ENCODE assay signal across 23 mouse cellular contexts in genomic region chr1:191154314-191154713, GRCm38 (mm10). TPM values are rescaled to one million over a fixed set of nuclear protein-coding genes. Genes with fewer than 3 reads are reported as not detected.
DNase-seq lines count a peak whose midpoint lies in the region; ATAC-seq and TF ChIP-seq lines count a peak whose summit lies in the region.
"Had no signal": no experiment of that assay in that cellular context is flagged by ENCODE, and none has a peak within 500 bp of the region (broad histone marks: within the 10 kb centered on the region; RNA-seq: fewer than 3 reads in every experiment).

No protein-coding gene starts in this region.

- H3K4me3 ChIP-seq in heart, embryonic 13.5 days = no peak overlapping the region
- H3K4me3 ChIP-seq in heart, adult 2 months = no peak overlapping the region
- no peak overlapping the region for H3K4me3 ChIP-seq in kidney, embryonic 16.5 days (ENCODE audit: low read length)
- H3K4me3 ChIP-seq in lung, postnatal 0 days (ENCODE audit: low read depth, low read length) = no peak overlapping the region
- H3K4me3 ChIP-seq in forebrain, embryonic 15.5 days = no peak overlapping the region
- H3K4me3 ChIP-seq: forebrain, embryonic 12.5 days; hindbrain, embryonic 12.5 days; limb, embryonic 15.5 days; midbrain, embryonic 15.5 days had no signal

- no peak overlapping the region for H3K4me2 ChIP-seq in heart, embryonic 13.5 days
- no peak overlapping the region for H3K4me2 ChIP-seq in kidney, embryonic 16.5 days (replicated peaks; ENCODE audit: low read depth, low read length)
- H3K4me2 ChIP-seq in lung, postnatal 0 days (replicated peaks; ENCODE audit: low read depth, low read length) = no peak overlapping the region
- H3K4me2 ChIP-seq in forebrain, embryonic 15.5 days (replicated peaks) = no peak overlapping the region
- H3K4me2 ChIP-seq: forebrain, embryonic 12.5 days; hindbrain, embryonic 12.5 days; limb, embryonic 15.5 days; midbrain, embryonic 15.5 days had no signal

- TF ChIP-seq POLR2A in heart, adult 2 months (IDR thresholded peaks at IDR 0.05; ENCODE audit: insufficient read depth, low read depth, low read length) = no peak

- peak overlapping the region; percentile 85 for H3K27ac ChIP-seq in heart, embryonic 13.5 days (replicated peaks)
- no peak overlapping the region for H3K27ac ChIP-seq in heart, adult 2 months
- H3K27ac ChIP-seq in kidney, embryonic 16.5 days (ENCODE audit: low read length) = peak overlapping the region; percentile 64
- no peak overlapping the region for H3K27ac ChIP-seq in lung, postnatal 0 days (ENCODE audit: low read length)
- H3K27ac ChIP-seq in forebrain, embryonic 15.5 days (replicated peaks) = no peak overlapping the region
- H3K27ac ChIP-seq: forebrain, embryonic 12.5 days; hindbrain, embryonic 12.5 days; limb, embryonic 15.5 days; midbrain, embryonic 15.5 days had no signal

- peaks cover 8% of the 10 kb centered on the region; the same call in 1 of the 2 replicates for H3K9me3 ChIP-seq in heart, embryonic 13.5 days
- peaks cover 15% of the 10 kb centered on the region for H3K9me3 ChIP-seq in kidney, embryonic 16.5 days (ENCODE audit: low read length)
- H3K9me3 ChIP-seq in lung, postnatal 0 days (ENCODE audit: low read length) = no peaks in the 10 kb centered on the region
- H3K9me3 ChIP-seq in forebrain, embryonic 15.5 days = no peaks in the 10 kb centered on the region; the same call in 1 of the 2 replicates
- H3K9me3 ChIP-seq: limb, embryonic 15.5 days had no signal

- DNase-seq in heart, adult 2 months = no peak
- DNase-seq in kidney, adult 9 months = no peak
- peak; percentile 33 for DNase-seq in lung, postnatal 0 days (ENCODE audit: low spot score)
- DNase-seq in lung, postnatal 36 days = no peak
- DNase-seq: adrenal gland, postnatal 14 days; B cell, adult 2 months; cerebellum, adult 18-20 months; cerebellum, postnatal 36 days; gastrocnemius, postnatal 14 days; thymus, postnatal 4 days had no signal

- no peaks in the 10 kb centered on the region for H3K27me3 ChIP-seq in heart, embryonic 13.5 days (replicated peaks)
- H3K27me3 ChIP-seq in heart, adult 2 months (ENCODE audit: control insufficient read depth, insufficient read depth, low read length) = no peaks in the 10 kb centered on the region
- no peaks in the 10 kb centered on the region for H3K27me3 ChIP-seq in kidney, embryonic 16.5 days (ENCODE audit: insufficient read depth, low read length)
- H3K27me3 ChIP-seq in lung, postnatal 0 days (replicated peaks; ENCODE audit: insufficient read depth, low read length) = no peaks in the 10 kb centered on the region
- H3K27me3 ChIP-seq in forebrain, embryonic 15.5 days = no peaks in the 10 kb centered on the region
- H3K27me3 ChIP-seq: forebrain, embryonic 12.5 days; hindbrain, embryonic 12.5 days; limb, embryonic 15.5 days; midbrain, embryonic 15.5 days had no signal

- no peaks in the 10 kb centered on the region for H3K79me2 ChIP-seq in heart, adult 2 months (replicated peaks; ENCODE audit: control insufficient read depth, insufficient read depth, low read length)

- peaks cover 12% of the 10 kb centered on the region for H3K4me1 ChIP-seq in heart, embryonic 13.5 days
- H3K4me1 ChIP-seq in heart, adult 2 months (ENCODE audit: control insufficient read depth, insufficient read depth, low read length) = no peaks in the 10 kb centered on the region; the same call in 1 of the 2 replicates
- H3K4me1 ChIP-seq in kidney, embryonic 16.5 days (ENCODE audit: insufficient read depth, low read length) = peaks cover 11% of the 10 kb centered on the region; the same call in 1 of the 2 replicates
- no peaks in the 10 kb centered on the region for H3K4me1 ChIP-seq in lung, postnatal 0 days (ENCODE audit: insufficient read depth, low read depth, low read length)
- H3K4me1 ChIP-seq in forebrain, embryonic 15.5 days = no peaks in the 10 kb centered on the region
- H3K4me1 ChIP-seq: forebrain, embryonic 12.5 days; hindbrain, embryonic 12.5 days; limb, embryonic 15.5 days; midbrain, embryonic 15.5 days had no signal

- TF ChIP-seq CTCF in heart, adult 2 months (IDR thresholded peaks at IDR 0.05) = no peak
- no peak for TF ChIP-seq CTCF in lung, postnatal 0 days (IDR thresholded peaks at IDR 0.05)

- ATAC-seq in heart, embryonic 13.5 days (ENCODE audit: extremely low read depth, insufficient number of reproducible peaks, low FRiP score, low TSS enrichment) = no peak
- 0 out of 2 replicates have a peak, but pooled peaks have one; percentile 15 for ATAC-seq in kidney, embryonic 16.5 days (ENCODE audit: low FRiP score, low TSS enrichment)
- ATAC-seq in lung, postnatal 0 days = no peak; the same call in 1 of the 2 replicates
- no peak for ATAC-seq in forebrain, embryonic 15.5 days (replicated peaks)
- ATAC-seq: activated CD4-positive, CD25-positive, alpha-beta regulatory T cell, adult 4 months; inflammation-experienced regulatory T-cells, adult 6 months; midbrain, embryonic 15.5 days had no signal

- intact Hi-C loops in heart, adult 2 months (cut with DNase I) = no loop called here

- WGBS in heart, embryonic 13.5 days = 25% methylated on average over 3 of the region's 3 CpGs
- WGBS in heart, adult 2 months = 23% methylated on average over 3 of the region's 3 CpGs
- WGBS in kidney, embryonic 16.5 days = 32% methylated on average over 3 of the region's 3 CpGs
- 22% methylated on average over 3 of the region's 3 CpGs for WGBS in lung, postnatal 0 days
- WGBS in forebrain, embryonic 15.5 days = 64% methylated on average over 3 of the region's 3 CpGs

- TF ChIP-seq EP300 in heart, adult 2 months (IDR thresholded peaks at IDR 0.05; ENCODE audit: insufficient read depth, low read depth, low read length) = no peak
- no peak for TF ChIP-seq EP300 in lung, postnatal 0 days (IDR thresholded peaks at IDR 0.05)

- H3K9ac ChIP-seq in heart, embryonic 13.5 days = no peak overlapping the region
- no peak overlapping the region for H3K9ac ChIP-seq in heart, adult 2 months (ENCODE audit: low read depth, low read length)
- no peak overlapping the region; the same call in 1 of the 2 replicates for H3K9ac ChIP-seq in kidney, embryonic 16.5 days (replicated peaks; ENCODE audit: low read length)
- H3K9ac ChIP-seq in lung, postnatal 0 days (replicated peaks; ENCODE audit: low read depth) = no peak overlapping the region
- H3K9ac ChIP-seq in forebrain, embryonic 15.5 days (replicated peaks) = no peak overlapping the region
- H3K9ac ChIP-seq: forebrain, embryonic 12.5 days; hindbrain, embryonic 12.5 days; limb, embryonic 15.5 days; midbrain, embryonic 15.5 days had no signal

- H3K36me3 ChIP-seq in heart, embryonic 13.5 days = no peaks in the 10 kb centered on the region
- no peaks in the 10 kb centered on the region for H3K36me3 ChIP-seq in heart, adult 2 months (ENCODE audit: control insufficient read depth, insufficient read depth, low read length)
- no peaks in the 10 kb centered on the region for H3K36me3 ChIP-seq in kidney, embryonic 16.5 days (ENCODE audit: insufficient read depth, low read length)
- H3K36me3 ChIP-seq in lung, postnatal 0 days (ENCODE audit: insufficient read depth, low read length) = no peaks in the 10 kb centered on the region
- H3K36me3 ChIP-seq in forebrain, embryonic 15.5 days = no peaks in the 10 kb centered on the region
- H3K36me3 ChIP-seq: forebrain, embryonic 12.5 days; hindbrain, embryonic 12.5 days; limb, embryonic 15.5 days; midbrain, embryonic 15.5 days had no signal

RNA-seq across cellular contexts. Expression of gene Fam71a, which starts 10.3 kb away (rescaled TPM):
- not detected in 2 replicates for polyA plus RNA-seq in heart, embryonic 13.5 days (2015; fragmentation: Nextera tagmentation; extraction: Ambion mirVana)
- total RNA-seq in heart, adult 2 months (2021) = not detected
- polyA plus RNA-seq in heart, adult 2 months (2012; rRNA removed) = not detected in 2 replicates
- polyA plus RNA-seq in kidney, embryonic 16.5 days (2015; fragmentation: Nextera tagmentation; extraction: Ambion mirVana) = not detected in 2 replicates
- not detected in 2 replicates for polyA plus RNA-seq in lung, postnatal 0 days (2015; fragmentation: Nextera tagmentation; extraction: Ambion mirVana)
- not detected in 2 replicates for polyA plus RNA-seq in forebrain, embryonic 15.5 days (2015; fragmentation: Nextera tagmentation; extraction: Ambion mirVana)
- total RNA-seq: adrenal gland, postnatal 14 days; gastrocnemius, postnatal 14 days; layer of hippocampus, postnatal 14 days; left cerebral cortex, postnatal 10 days had no signal
- polyA plus RNA-seq: activated CD4-positive, CD25-positive, alpha-beta regulatory T cell, adult 4 months; forebrain, embryonic 12.5 days; hindbrain, embryonic 12.5 days; inflammation-experienced regulatory T-cells, adult 6 months; large intestine, adult 2 months; limb, embryonic 15.5 days; midbrain, embryonic 15.5 days; small intestine, adult 2 months had no signal

RNA-seq across cellular contexts. Expression of gene Batf3, which starts 56.7 kb away (rescaled TPM):
- 3.5 and 4.3 TPM in 2 replicates for polyA plus RNA-seq in heart, embryonic 13.5 days (2015; fragmentation: Nextera tagmentation; extraction: Ambion mirVana)
- under 1 TPM in 1 of 2 experiments, not detected in 1; 0.60 TPM for total RNA-seq in heart, adult 2 months (2021)
- polyA plus RNA-seq in heart, adult 2 months (2012; rRNA removed) = 1.3 and 1.8 TPM in 2 replicates
- polyA plus RNA-seq in kidney, embryonic 16.5 days (2015; fragmentation: Nextera tagmentation; extraction: Ambion mirVana) = 13.5 and 14.6 TPM in 2 replicates
- polyA plus RNA-seq in lung, postnatal 0 days (2015; fragmentation: Nextera tagmentation; extraction: Ambion mirVana) = 2.0 and 2.6 TPM in 2 replicates
- 1.6 and 1.9 TPM in 2 replicates for polyA plus RNA-seq in forebrain, embryonic 15.5 days (2015; fragmentation: Nextera tagmentation; extraction: Ambion mirVana)
- total RNA-seq: layer of hippocampus, postnatal 14 days had no signal
- polyA plus RNA-seq: activated CD4-positive, CD25-positive, alpha-beta regulatory T cell, adult 4 months had no signal

Comparison
In these comparisons a context has a peak if more than half of its experiments do, and no peak if none do; other contexts are left out.
1. H3K27ac ChIP-seq: peak in heart, embryonic 13.5 days (single experiment) and kidney, embryonic 16.5 days (single experiment); none in heart, adult 2 months (single experiment), lung, postnatal 0 days (single experiment) and forebrain, embryonic 15.5 days (single experiment).